Mouse (Mus musculus): ENCODE measurements at regions not wholly inside any gene's neighbourhood (a gene's known extent, or its start where the extent isn't known, plus 50 kb on each side); places are given as distances from the start of the nearest gene placed in this dataset.

GRCm38 (mm10) chr2:48718261-48718660 is 95.6 kb upstream of the Acvr2a start:
- in situ Hi-C loops (cut with MboI, MseI), result no loop called here

- in situ Hi-C loops (cut with MboI, MseI), result no loop called here
Measured at GRCm38 (mm10) chr2:48730780-48731179, 83.1 kb upstream of the Acvr2a start.

- in situ Hi-C loops (cut with MboI, MseI), result no loop called here
Measured at GRCm38 (mm10) chr2:48733936-48734335, 80.0 kb upstream of the Acvr2a start.

- in situ Hi-C loops (cut with MboI, MseI), result no loop called here
Measured at GRCm38 (mm10) chr2:48734521-48734920, 79.4 kb upstream of the Acvr2a start.

GRCm38 (mm10) chr2:48736312-48736711 is 77.6 kb upstream of the Acvr2a start:
- in situ Hi-C loops (cut with MboI, MseI), result no loop called here

Data from T-helper 1 cell (primary cell).